ENCODE assay signal across 14 mouse cellular contexts in genomic region chr4:46904129-46904528, GRCm38 (mm10).
DNase-seq lines count a peak whose midpoint lies in the region; ATAC-seq and TF ChIP-seq lines count a peak whose summit lies in the region.
"Had no signal": no experiment of that assay in that cellular context is flagged by ENCODE, and none has a peak within 500 bp of the region (broad histone marks: within the 10 kb centered on the region; RNA-seq: fewer than 3 reads in every experiment).

No protein-coding gene starts in this region.

- H3K9me3 ChIP-seq in liver, embryonic 14.5 days (ENCODE audit: control insufficient read depth, low read length): no peaks in the 10 kb centered on the region
- no peaks in the 10 kb centered on the region for H3K9me3 ChIP-seq in neural tube, embryonic 14.5 days (ENCODE audit: control insufficient read depth, low read length)

- TF ChIP-seq POLR2A in cerebellum, adult 2 months (IDR thresholded peaks at IDR 0.05; ENCODE audit: borderline replicate concordance, insufficient read depth, low read length): no peak

- no peak for DNase-seq in cerebellum, adult 2 months
- DNase-seq in cerebellum, adult 9-10 months: no peak
- DNase-seq in layer of hippocampus, adult 2 months (ENCODE audit: low spot score in 2 of 2): no peak
- no peak for DNase-seq in layer of hippocampus, adult 9-11 months
- peak; percentile 26 to 61 (median 27) for DNase-seq in liver, embryonic 14.5 days (ENCODE audit: low read depth in 3 of 3, low spot score in 3 of 3)
- no peak for DNase-seq in gastrocnemius, postnatal 36 days
- DNase-seq in kidney, postnatal 4 days: no peak
- DNase-seq: adrenal gland, postnatal 25 days; gastrocnemius, postnatal 10 days; kidney, postnatal 14 days; lung, postnatal 36 days; spleen, adult 18-20 months had no signal

- H3K9ac ChIP-seq in liver, embryonic 14.5 days (replicated peaks): peak overlapping the region; percentile 38
- H3K9ac ChIP-seq in neural tube, embryonic 14.5 days (replicated peaks; ENCODE audit: low read depth, low read length): no peak overlapping the region

- H3K4me1 ChIP-seq in cerebellum, adult 2 months (ENCODE audit: control insufficient read depth, insufficient read depth, low read length): peaks cover 20% of the 10 kb centered on the region
- peaks cover 31 to 43% of the 10 kb centered on the region in 2 experiments for H3K4me1 ChIP-seq in liver, embryonic 14.5 days (replicated peaks; ENCODE audit: control insufficient read depth in 2 of 2, insufficient read depth in 2 of 2, low read length in 1 of 2)
- H3K4me1 ChIP-seq in neural tube, embryonic 14.5 days (ENCODE audit: control insufficient read depth, insufficient read depth, low read length): 0 out of 2 replicates have a peak, but pooled peaks cover 4% of the 10 kb centered on the region

- no peaks in the 10 kb centered on the region for H3K36me3 ChIP-seq in liver, embryonic 14.5 days (replicated peaks; ENCODE audit: control insufficient read depth, insufficient read depth, low read depth)
- H3K36me3 ChIP-seq in neural tube, embryonic 14.5 days (ENCODE audit: control insufficient read depth, insufficient read depth, low read length): no peaks in the 10 kb centered on the region

- 89% methylated on average over 12 of the region's 12 CpGs for WGBS in cerebellum, adult 2 months
- 17% methylated on average over 12 of the region's 12 CpGs for WGBS in liver, embryonic 14.5 days (ENCODE audit: insufficient replicate concordance)
- WGBS in neural tube, embryonic 14.5 days: 46% methylated on average over 12 of the region's 12 CpGs

- no peaks in the 10 kb centered on the region for H3K27me3 ChIP-seq in cerebellum, adult 2 months (ENCODE audit: control insufficient read depth, insufficient read depth, low read length)
- no peaks in the 10 kb centered on the region for H3K27me3 ChIP-seq in liver, embryonic 14.5 days (ENCODE audit: control insufficient read depth, insufficient read depth, low read length)
- no peaks in the 10 kb centered on the region for H3K27me3 ChIP-seq in neural tube, embryonic 14.5 days (ENCODE audit: control insufficient read depth, insufficient read depth, low read length)

- ATAC-seq in liver, embryonic 14.5 days (ENCODE audit: insufficient read depth): peak; percentile 87
- ATAC-seq in neural tube, embryonic 14.5 days (ENCODE audit: low read depth): peak; percentile 49; the same call in 1 of the 2 replicates

- H3K4me2 ChIP-seq in liver, embryonic 14.5 days (ENCODE audit: low read depth): peak overlapping the region; percentile 53
- no peak overlapping the region for H3K4me2 ChIP-seq in neural tube, embryonic 14.5 days (ENCODE audit: low read depth, low read length)
- H3K4me2 ChIP-seq: heart, embryonic 11.5 days had no signal

- H3K4me3 ChIP-seq in cerebellum, adult 2 months (replicated peaks; ENCODE audit: insufficient read depth, low read depth, low read length): no peak overlapping the region
- H3K4me3 ChIP-seq in layer of hippocampus, adult 2 months: no peak overlapping the region
- H3K4me3 ChIP-seq in liver, embryonic 14.5 days (ENCODE audit: insufficient read depth in 1 of 2, low read depth in 2 of 2, low read length in 2 of 2): no peak overlapping the region
- no peak overlapping the region for H3K4me3 ChIP-seq in neural tube, embryonic 14.5 days (ENCODE audit: low read depth, low read length)

- intact Hi-C loops in gastrocnemius, postnatal 36 days (cut with DNase I): no loop called here

- TF ChIP-seq EP300 in liver, embryonic 14.5 days (IDR thresholded peaks at IDR 0.05; ENCODE audit: low read depth): peak; percentile 87

- no peak for TF ChIP-seq CTCF in cerebellum, adult 2 months (IDR thresholded peaks at IDR 0.05; ENCODE audit: borderline replicate concordance, insufficient read depth, low read depth, low read length)
- TF ChIP-seq CTCF in layer of hippocampus, adult 2 months (conservative IDR thresholded peaks at IDR 0.05): no peak
- TF ChIP-seq CTCF in liver, embryonic 14.5 days (IDR thresholded peaks at IDR 0.05; ENCODE audit: low read depth): no peak

- 0 out of 2 replicates have a peak overlapping the region, but pooled peaks have one; percentile 15 for H3K27ac ChIP-seq in cerebellum, adult 2 months (ENCODE audit: insufficient read depth, low read length)
- H3K27ac ChIP-seq in layer of hippocampus, adult 2 months: peak overlapping the region; percentile 80
- peak overlapping the region; percentile 49 for H3K27ac ChIP-seq in liver, embryonic 14.5 days
- peak overlapping the region; percentile 41 for H3K27ac ChIP-seq in neural tube, embryonic 14.5 days (ENCODE audit: low read depth, low read length)

Comparison
In these comparisons a context has a peak if more than half of its experiments do, and no peak if none do; other contexts are left out.
1. DNase-seq: peak in liver, embryonic 14.5 days (3 of 3); none in cerebellum, adult 2 months (0 of 2), cerebellum, adult 9-10 months (single experiment), layer of hippocampus, adult 2 months (0 of 2), layer of hippocampus, adult 9-11 months (single experiment), gastrocnemius, postnatal 36 days (0 of 2) and kidney, postnatal 4 days (0 of 2).
2. H3K27ac ChIP-seq: peak in every context shown above with its lines; median percentile 80 in layer of hippocampus, adult 2 months; 49 in liver, embryonic 14.5 days; 41 in neural tube, embryonic 14.5 days; 15 in cerebellum, adult 2 months.